Mouse (Mus musculus) brain, embryonic 14.5 days (tissue): ENCODE results near the gene Has3. TPM values are rescaled to one million over a fixed set of nuclear protein-coding genes. Genes with fewer than 3 reads are reported as not detected.
"Not testable (repeated sequence)": the region's sequence is repeated elsewhere in the genome, so short reads cannot be mapped to it uniquely, and the experiment has no call there.

Source experiments
- DNase-seq: peaks from one replicate; pipeline ENCODE4 v3.0.0-alpha.2; 2011; ENCODE audit warnings: low read depth
- CTCF ChIP-seq: fragments of 200-500 bp; IDR thresholded peaks from 2 replicates; pipeline ENCODE4 v1.5.1; 2012; ENCODE audit warnings: inconsistent platforms, mild to moderate bottlenecking, moderate library complexity, borderline replicate concordance; ENCODE audit not compliant: insufficient read depth, insufficient read length; ENCODE audit errors: extremely low read depth
- POLR2A ChIP-seq: fragments of 200-500 bp; IDR thresholded peaks from 2 replicates; pipeline ENCODE4 v1.6.1; 2012; ENCODE audit warnings: mild to moderate bottlenecking, inconsistent platforms, borderline replicate concordance; ENCODE audit not compliant: poor library complexity, insufficient read depth, insufficient read length, severe bottlenecking; ENCODE audit errors: extremely low read depth
- polyA plus RNA-seq: library from polyadenylated mRNA; depleted of rRNA; stranded (reverse); fragments of >200 nt; gene quantifications from 2 replicates; pipeline ENCODE4 v1.2.3, GENCODE M21; 2012; rRNA removed

Gene Has3
- polyA plus RNA-seq, 1 experiment = 9.0 TPM

- TF ChIP-seq POLR2A (no peak), CTCF (no peak)
- DNase-seq = peak; percentile 26
Observed at GRCm38 (mm10) chr8:106919721-106920394, 49.8 kb downstream of the Has3 start.

- TF ChIP-seq CTCF (peak; percentile 0; the same call in 1 of the 2 replicates), POLR2A (no peak)
- DNase-seq = no peak
Observed at GRCm38 (mm10) chr8:106920395-106920741, 50.3 kb downstream of the Has3 start.

GRCm38 (mm10) chr8:106924057-106924456 lies 54.0 kb downstream of the Has3 start:
- TF ChIP-seq POLR2A (no peak), CTCF (no peak)
- no peak for DNase-seq

GRCm38 (mm10) chr8:106924904-106925349 lies 54.9 kb downstream of the Has3 start:
- DNase-seq = no peak
- TF ChIP-seq CTCF (no peak), POLR2A (no peak)

- DNase-seq = no peak
- TF ChIP-seq CTCF (no peak), POLR2A (no peak)
Observed at GRCm38 (mm10) chr8:106925446-106925845, 55.4 kb downstream of the Has3 start.

- peak; percentile 44; the same call in 1 of the 2 replicates for TF ChIP-seq CTCF
- no peak for TF ChIP-seq POLR2A
- peak; percentile 11 for DNase-seq
Observed at GRCm38 (mm10) chr8:106927247-106927646, 57.2 kb downstream of the Has3 start.

GRCm38 (mm10) chr8:106928182-106928581 lies 58.1 kb downstream of the Has3 start:
- not testable (repeated sequence) for DNase-seq

- TF ChIP-seq CTCF (no peak), POLR2A (no peak)
- peak; percentile 52 for DNase-seq
Observed at GRCm38 (mm10) chr8:106929155-106929913, 59.3 kb downstream of the Has3 start.

- TF ChIP-seq CTCF (no peak), POLR2A (no peak)
- no peak for DNase-seq
Observed at GRCm38 (mm10) chr8:106929921-106930320, 59.9 kb downstream of the Has3 start.

GRCm38 (mm10) chr8:106932376-106933065 lies 62.5 kb downstream of the Has3 start:
- TF ChIP-seq CTCF (no peak), POLR2A (no peak)
- peak; percentile 76 for DNase-seq

GRCm38 (mm10) chr8:106933506-106934143 lies 63.6 kb downstream of the Has3 start:
- no peak for TF ChIP-seq POLR2A
- TF ChIP-seq CTCF = no peak
- DNase-seq = no peak

Other genes starting within 250 kb of the Has3 start
- 3.8 and 5.2 TPM in 2 replicates for gene Tango6, start 187.2 kb upstream of the Has3 start, polyA plus RNA-seq
- 32.4 and 40.2 TPM in 2 replicates for gene Utp4, start 23.4 kb downstream of the Has3 start, polyA plus RNA-seq
- 4.0 and 5.7 TPM in 2 replicates for gene Sntb2, start 65.5 kb downstream of the Has3 start, polyA plus RNA-seq
- 83.3 and 99.5 TPM in 2 replicates for gene Vps4a, start 161.0 kb downstream of the Has3 start, polyA plus RNA-seq
- gene Pdf, start 178.4 kb downstream of the Has3 start, polyA plus RNA-seq = 26.9 and 27.6 TPM in 2 replicates
- gene Cog8, start 186.4 kb downstream of the Has3 start, polyA plus RNA-seq = 57.7 and 63.3 TPM in 2 replicates
- gene Nip7, start 186.6 kb downstream of the Has3 start, polyA plus RNA-seq = 49.1 and 50.6 TPM in 2 replicates
- not detected in 2 replicates for gene Tmed6, start 195.4 kb downstream of the Has3 start, polyA plus RNA-seq
- gene Terf2, start 226.3 kb downstream of the Has3 start, polyA plus RNA-seq = 45.6 and 51.9 TPM in 2 replicates